Mouse (Mus musculus) c-Kit-positive CD71-positive TER-119-negative erythroid progenitor cells, embryonic 14.5 days (primary cell): ENCODE results near the gene Lrrc74a.

ENCODE experiments used
- DNase-seq: peaks from one replicate; pipeline ENCODE4 v3.0.0-alpha.2; 2013; ENCODE audit warnings: low read depth

Lrrc74a gene

DNA sequence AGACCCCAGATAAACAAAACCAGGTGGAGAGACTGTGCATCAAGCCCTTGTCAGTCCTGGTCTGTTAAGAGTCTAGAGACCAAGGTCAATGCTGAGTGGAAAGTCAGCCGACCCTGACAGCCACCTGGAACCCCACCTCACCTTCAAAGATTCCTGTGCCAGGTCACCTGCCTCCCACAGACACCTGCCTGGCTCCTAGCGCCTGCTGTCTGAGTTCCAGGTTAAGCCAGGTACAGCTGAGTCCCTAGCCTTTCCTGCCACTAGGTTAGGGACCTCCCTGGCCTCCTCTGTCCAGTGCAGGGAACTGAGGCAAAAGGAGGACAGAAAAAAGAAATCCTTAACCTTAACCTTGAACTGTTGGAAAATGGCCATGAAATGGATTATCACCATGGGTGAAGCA lies 70.7 kb downstream of the Lrrc74a start:
- no peak for DNase-seq

DNA sequence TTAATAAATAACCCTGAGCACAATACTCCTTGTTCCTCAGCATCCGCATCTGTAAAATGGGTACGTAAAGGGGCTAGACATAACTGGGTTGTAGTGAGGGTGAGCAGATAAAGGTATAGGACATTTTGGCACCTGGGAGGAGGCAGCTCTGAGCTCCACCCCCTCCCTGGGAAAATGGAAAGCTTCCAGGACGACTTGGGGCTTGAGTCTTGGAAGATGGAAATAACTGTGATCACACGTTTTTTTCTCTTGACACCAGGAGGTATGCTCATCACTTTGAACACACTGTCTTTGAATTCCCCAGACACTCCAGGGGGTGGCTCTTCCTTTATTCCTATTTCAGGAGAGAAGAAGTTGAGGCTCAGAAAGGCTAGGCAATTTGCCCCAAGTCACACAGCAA lies 71.1 kb downstream of the Lrrc74a start:
- no peak for DNase-seq

DNA sequence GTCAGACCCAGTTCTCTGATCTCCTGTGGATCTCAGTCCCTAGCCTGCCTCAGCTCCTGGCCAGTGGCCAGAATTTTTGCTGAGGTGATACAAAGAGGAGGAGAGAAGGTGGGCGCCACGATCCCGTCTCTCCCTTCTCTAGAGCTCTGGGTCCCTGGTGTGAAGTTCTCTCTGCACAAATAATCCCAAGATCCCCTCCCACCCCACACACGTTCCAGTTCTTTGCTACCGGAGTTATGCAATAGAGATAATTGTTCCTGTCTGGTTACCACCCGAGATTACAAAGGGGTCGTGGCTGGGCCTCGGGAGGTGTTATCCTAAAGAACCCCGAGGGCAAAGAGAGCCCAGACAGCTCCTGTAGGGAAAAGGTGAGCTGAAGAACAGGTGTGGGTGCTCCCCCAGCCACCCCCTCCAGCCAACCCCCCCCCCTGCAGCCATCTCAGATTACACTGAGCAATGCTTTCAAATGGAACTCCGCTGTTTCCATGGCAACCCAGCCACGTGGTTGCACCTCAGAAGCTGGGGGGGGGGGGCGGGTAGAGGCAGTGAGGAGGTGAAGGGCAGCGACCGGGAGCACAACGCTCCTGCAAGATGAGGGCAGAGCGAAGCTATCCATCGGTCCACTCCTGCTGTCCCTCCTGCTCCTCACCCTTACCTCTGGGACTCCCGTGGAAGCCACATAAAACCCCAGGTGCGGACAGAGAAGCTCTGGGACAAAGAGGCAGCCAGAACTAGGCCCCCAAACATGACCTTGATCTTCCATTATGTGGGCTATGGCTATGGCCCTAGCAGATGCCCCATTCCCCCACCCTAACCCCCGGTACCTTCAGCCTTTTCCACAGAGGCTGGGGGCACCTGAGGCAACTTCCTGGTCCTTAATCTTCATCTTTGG lies 72.1 kb downstream of the Lrrc74a start:
- no peak for DNase-seq

DNA sequence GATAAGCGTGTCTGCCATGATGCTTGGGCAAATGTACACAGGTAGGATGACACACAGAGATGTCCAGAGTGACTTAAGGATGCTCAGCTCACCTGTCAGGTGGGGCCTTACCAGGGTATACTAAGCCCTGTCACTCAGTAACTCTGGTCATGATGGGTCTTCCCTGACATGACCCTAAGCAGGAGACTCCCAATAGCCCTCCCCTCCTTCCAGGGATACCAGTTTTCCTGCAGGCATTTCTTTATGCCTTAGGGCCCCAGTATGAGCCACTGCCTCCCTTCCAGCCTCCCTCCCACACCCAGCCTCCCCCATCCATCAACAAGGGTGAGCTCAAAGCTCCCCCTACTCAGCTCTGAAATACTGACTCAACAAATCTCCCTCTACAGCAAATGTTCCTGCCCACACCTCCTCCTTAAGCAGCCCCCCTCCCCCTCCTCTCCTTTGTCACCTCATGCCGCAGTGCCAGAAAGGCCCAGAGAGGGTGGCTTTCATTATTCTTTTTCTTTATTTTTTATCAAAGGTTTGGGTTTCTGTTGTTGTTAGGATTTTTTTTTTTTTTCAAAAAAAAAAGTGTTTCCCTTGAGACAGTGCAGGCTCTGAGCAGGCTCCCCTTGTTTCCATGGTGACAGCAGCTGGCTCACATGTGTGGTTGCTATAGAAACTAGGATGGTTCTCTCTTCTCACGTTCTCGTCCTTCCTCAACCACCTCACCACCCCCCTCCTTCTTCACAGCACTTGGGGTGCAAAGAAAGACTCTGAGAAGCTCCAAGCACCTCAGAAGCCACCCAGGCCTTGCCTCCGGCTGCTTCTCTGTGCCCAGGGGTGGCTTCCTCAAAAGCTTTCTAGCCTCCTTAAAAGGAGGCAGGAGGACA lies 73.0 kb downstream of the Lrrc74a start:
- DNase-seq: no peak

DNA sequence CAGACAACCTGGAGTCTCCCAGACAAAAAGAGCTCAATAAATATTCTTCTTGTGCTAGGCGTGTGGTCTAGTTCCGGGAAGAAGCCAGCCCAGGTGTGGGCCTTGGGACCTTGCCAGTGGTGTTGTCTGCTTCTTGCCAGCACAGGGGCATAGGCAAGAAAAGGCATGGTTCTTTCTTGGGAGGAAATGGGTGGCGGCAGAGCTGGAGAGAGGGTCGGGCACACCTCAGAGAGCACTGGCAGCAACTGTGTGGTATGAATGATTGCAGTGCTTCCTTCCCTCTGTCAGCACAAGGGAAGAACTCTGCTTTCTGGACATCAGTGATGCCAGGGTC lies 73.6 kb downstream of the Lrrc74a start:
- no peak for DNase-seq

DNA sequence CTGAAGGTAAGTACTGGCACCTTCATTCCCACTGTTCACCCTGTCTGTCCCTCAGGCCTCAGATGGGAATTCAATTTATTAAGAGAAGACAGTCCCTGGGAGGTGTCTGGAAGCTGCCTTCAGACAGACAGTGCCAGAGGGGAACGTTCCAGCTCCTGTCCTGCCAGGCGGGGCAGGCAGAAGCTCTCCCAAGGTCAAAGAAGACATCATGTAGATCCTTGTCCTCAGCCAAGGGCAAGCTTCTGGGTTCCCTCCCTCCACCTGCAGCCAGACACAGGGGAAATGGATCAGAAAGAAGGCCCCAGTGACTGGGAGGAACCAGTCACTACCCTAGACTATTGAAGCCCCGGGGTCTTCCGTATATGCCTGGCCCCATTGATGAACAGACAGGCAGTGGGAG lies 74.7 kb downstream of the Lrrc74a start:
- no peak for DNase-seq

DNA sequence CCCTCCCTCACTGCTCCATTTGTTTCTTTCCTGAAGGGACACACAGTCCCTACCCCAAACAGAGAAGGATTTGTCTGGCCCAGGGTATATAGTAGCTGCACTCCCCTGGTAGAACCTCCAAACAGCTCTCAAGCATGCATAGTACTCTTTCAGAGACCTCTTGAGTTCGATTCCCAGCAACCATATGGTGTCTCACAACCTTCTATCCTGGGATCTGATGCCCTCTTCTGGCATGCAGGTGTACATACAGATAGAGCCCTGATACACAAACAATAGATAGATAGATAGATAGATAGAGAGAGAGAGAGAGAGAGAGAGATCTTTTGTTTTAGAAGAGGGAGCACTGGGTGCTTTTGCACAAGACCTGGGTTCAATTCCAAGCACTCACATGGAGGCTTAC lies 75.9 kb downstream of the Lrrc74a start:
- DNase-seq: no peak

DNA sequence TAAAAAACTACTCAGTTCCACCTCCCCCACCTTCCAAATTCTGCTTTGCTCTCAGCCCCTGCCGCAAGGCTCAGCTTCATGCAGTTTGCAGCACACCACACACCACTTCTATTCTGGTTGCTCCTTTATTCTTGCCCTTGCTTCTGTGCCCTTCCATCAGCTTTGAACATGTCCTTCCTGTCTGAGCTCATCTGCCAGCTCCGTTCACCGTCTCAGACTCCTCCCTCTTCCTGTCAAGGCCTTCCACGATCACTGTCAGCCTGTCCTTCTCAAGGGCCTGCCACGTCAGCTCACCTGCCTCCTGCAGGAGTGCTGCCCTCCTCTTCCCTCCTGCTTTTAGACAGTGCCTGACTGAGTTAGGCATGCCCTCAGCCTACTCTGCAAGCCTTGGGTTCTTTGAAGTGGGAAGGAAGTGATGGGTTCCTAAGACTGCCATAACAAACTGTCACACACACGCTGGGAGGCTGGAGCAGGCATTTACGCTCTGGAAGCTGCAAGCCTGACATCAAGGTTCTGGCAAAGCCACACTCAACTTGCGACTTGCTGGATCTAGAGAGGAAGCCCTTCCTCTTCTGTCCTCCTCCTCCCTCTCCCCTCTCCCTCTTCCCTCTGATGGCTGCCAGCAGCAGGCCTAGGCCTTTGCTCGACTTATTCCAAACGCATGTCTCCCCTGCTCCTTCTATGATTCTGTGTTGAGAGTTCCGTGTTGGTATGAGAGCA lies 76.7 kb downstream of the Lrrc74a start:
- DNase-seq: no peak

DNA sequence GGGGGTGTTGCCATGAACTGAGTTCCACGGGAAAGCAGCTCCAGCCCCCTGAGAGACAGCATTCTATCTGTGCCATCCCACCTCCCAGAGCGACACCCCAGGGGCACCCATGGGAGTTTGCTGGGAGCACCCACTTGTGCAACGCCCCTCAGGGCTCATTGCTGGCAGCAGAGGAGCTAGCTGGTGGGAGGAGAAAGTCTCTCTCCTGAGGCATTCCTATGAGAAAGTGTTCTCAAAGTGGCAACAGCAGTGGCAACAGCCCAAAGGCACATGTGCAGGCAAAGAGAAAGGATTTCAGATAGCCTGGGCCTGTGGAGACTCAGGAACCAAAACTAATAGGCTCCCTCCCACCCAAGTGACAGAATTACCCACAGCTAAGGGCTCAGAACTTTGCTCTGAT lies 78.6 kb downstream of the Lrrc74a start:
- no peak for DNase-seq
